Mouse (Mus musculus) liver (tissue): ENCODE data around the gene Pou2f1.

Experiments
- DNase-seq: peaks from one replicate; pipeline ENCODE4 v3.0.0-alpha.2; 2020; ENCODE audit warnings: mixed read lengths

Gene Pou2f1

DNA sequence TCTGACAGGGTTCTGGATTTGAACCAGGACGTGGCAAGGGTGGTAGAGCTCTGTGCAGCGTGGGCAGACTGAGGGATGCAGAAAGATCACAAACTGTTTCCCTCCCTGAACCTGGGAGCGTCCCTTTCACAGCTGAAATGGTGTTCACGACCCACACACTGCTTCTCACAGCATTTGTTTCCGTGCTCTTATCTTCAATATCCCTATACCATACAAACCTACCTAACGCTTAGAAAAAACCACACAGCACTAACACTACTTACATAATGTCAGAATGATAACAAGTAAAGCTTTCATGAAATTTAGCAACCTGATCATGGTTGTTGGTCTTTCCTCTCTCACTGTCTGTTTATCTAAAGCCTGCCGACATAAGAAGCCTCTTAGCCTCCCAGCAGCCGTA, 133.8 kb downstream of the Pou2f1 start:
- DNase-seq = no peak

DNA sequence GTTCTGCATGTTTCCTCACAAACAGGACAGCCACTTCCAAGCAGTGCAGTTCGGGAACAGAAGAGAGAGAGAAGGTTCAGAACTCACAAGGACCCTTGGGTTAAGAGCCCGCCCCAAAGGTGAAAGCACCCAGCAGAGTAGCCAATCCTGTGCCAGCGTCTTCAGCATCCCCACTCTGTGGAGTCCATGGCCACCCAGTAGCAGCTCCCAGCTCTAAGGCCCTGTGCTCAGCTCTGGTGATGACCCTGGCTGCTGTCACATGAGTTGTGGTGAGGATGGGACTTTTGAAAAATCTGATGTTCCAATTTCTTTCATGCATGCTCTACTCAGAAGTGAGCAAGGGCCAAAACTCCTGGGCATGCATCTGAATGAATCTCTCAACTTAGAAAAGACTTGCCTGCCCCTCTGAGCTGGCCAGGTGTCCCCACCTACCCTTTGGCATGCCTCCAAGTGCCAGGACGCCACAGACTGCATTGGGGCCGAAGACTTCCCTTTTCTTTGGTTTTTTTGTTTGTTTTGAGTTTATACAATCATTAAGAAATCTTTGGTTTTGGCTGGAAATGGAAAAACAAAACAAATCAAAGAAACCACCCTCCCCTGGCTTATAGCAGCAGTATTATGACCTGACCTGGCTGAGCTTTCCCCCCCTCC, 135.7 kb downstream of the Pou2f1 start:
- DNase-seq = no peak

DNA sequence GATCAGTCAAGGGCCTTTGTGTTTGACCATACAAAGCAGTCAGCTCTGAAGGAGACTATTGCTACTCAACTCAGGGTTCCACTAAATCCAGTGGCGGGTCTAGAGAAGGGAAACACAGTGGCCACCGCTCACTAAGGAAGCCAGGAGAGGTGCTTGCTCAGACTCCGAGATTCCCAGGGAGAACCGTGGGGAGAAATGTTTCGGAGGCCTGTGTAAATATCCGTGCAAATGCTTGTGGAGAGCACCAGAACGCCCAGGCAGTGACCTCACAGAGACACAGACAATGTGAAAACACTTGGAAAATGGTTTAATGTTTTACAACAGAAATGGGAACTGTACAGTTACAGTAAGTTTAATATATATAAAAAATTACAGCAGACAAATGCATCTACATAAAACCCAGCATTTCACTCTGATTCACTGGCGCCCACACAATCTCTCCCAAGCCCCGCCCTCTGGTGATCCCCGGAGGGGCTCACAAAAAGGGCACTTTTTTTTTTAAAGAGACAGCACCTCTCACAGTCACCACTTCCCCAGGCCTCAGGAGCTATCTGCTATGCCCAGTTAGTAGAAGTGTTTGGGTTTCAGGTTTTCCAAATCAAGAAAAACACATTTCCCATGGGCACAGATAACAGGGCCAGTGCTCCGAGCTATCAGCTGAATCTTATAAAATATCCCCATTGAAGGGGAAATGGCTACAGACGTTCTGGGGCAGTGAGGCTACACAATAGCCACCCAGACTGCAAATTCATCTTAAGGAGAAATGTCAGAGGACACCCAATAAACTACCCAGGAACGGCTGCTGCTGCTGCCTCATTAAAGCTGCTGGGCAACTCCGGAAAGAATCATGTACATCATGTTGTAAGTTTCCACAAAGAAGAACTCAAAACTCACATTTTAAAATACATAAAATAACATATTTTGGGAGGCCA, 137.3 kb downstream of the Pou2f1 start:
- no peak for DNase-seq

DNA sequence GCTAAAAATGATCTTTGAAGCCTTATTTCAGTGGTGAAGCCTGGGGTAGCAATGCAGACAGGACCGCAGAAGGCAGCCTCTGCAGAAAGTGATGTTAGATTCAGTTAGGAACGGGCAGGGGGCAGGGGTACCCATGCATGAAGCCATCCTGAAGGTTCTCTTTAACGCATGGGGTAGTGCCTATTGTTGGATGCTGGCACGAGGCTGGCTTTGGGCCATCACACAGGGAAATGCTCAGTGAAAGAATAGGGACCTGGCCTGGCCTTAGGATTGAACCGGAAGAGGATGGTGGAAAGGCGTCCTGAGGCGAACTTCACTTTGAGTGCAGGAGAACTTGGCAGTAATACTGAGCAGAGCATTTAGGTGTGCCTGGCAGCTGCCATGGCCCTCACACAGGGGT, 140.4 kb downstream of the Pou2f1 start:
- no peak for DNase-seq

DNA sequence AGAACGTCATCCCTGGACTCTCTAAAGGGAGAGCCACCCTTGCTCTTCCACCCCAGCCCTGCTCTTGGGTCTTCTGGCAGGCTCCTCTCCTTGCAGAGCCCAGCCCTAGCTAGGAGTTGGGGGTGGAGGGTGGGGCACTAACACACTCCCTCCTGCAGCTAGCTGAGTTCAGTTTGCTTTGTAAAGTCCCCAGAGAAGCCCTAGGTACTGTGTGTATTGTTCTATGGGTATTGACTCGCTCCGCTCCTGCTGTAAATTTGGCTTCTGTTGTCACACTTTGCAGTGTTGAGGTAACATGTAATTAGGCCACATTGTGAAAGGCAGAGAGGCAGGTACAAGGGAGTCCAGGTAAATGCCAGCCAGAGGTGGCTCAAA, 141.3 kb downstream of the Pou2f1 start:
- no peak for DNase-seq

DNA sequence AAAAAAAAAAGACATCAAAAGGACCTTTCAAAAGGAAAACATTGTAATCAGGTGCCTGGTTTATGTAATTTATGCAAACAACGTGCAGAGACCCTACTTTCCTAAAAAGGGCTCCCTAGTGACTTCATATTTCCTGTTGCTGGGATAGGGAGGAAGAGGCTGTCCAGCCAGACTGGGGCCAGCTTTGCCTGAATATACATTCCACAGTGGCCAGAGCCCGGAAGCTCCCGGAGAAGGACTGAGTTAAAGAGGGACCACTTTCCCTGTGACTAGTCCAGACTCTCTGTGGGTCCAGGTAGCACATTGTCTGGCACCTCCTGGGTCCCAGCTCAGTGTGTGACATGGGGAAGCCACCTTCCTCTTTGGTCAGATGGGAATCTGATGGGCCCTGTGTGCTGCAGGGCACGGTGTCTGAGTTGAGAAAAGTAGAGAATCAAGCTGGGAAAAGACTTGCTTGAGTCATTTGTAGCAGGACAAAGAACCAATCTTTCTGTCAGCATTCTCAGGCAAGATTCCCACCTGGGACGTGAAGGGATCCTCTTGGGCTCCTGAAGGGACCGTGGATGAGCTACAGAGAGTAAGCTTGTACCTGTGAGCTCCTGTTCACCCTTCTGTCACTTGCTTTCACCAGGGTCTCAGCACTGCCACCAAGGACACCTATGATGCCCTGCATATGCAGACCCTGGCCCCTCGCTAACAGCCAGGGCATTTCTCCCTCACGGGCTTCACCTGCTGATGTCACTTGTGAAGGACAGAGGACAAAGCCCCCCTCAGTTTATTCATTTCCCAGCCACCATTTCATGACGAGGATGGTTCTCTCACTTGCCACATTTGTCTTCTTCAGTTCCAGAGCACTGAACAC, 141.9 kb downstream of the Pou2f1 start:
- no peak for DNase-seq

DNA sequence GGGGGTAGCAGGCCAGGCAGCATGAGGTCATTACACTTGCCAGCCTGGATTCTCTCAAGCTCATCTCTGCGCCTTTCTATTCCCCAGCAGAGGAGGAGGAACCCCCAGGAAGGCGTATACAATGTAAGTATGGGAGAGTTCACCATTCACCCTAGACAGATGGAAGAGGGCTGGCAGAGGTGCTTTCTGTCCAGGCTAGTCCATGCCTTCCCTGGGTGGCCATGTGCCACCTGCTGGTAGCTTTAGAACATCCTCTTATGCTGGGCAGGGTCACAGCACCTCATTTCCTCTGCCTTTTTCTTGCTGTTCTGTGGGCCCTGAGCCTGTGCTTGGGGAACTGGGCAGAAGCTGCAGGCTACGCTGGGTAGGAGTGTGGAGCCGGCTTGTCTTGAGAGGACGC, 144.1 kb downstream of the Pou2f1 start:
- no peak for DNase-seq

DNA sequence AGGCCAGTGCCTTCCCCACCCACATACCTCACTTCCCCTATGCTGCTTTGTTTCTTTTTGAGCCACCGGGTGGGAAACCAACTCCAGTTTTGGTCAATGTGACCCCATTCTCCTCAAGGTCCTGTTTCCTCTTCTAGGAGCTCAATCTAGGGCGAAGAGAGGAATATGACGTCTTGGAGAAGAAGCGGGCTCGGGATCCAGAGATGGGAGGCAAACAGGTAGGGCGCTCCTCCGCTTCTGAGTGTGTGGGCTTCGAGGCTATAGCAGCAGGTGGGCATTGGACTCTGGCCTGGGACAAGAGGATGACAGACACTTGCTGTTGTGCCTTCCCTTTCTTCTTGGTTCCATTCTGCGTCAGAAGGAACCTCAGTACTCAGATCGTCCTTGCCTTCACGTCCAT, 145.2 kb downstream of the Pou2f1 start:
- no peak for DNase-seq

DNA sequence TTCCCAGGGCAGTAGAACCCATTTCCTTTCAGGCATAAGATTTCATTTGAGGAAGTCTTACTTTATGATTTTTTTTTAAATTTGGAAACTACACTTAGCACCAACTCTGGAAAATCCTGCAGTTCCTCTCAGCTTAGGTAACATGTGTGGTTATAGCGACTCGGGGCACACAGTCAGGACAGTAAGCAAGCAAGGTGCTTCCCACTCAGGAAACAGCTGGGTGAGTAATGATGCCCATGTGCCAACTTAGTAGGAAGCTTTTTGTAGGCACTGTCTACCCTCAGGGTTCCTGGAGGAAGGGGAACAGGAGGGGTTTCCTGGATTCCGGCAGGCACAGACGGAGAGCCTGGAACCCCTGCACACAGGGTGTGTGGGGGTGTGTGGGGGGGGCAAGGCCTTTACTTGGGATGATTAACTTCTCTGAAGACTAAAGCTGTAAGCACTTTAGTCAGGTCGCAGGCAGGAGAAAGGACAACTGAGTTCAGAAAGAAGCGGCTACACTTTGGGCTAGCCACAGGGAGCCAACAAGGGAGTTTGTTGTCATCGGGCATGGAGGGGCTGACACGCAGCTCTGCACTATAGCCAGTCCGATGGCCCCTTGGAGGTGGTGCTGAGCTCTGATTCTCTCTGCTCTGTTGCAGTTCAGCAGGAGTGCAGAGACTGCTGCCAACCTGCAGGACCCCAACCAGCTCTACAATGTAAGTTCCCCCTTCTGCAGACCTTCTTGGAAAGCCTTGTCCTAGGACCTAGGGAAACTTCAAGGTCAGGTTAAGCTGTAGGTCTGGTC, 146.5 kb downstream of the Pou2f1 start:
- DNase-seq = no peak

DNA sequence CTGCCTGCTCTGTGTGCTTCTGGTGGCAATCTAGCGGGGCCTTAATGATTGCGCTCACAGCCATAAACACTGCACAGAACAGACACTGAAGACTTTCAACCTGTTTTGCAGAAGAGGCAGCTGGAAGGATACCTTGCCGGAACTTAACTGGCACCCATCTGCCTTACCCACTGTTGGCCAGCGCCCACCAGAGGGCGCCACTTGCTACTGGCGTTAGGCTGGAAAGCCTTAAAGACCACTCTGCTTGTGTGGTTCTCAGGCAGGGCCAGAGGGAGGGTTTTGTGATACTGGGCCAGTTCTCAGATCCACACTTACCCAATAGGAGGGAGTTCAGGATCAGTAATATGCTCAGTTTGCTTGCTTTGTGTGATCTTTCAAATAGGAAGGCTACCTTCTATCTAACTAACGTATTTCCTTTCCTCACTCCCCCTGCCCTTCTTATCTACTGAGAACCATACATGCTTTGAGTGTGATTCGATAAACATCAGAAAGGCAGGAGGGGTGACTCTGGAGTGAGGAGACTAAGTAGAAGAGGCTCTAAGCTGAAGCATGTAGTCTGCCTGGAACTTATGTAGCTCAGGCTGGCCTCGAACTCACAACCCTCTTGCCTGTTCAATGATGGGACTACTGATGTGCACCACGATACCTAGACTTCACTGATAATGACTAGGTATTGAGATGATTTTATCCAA, 148.6 kb downstream of the Pou2f1 start:
- peak; percentile 82 for DNase-seq

DNA sequence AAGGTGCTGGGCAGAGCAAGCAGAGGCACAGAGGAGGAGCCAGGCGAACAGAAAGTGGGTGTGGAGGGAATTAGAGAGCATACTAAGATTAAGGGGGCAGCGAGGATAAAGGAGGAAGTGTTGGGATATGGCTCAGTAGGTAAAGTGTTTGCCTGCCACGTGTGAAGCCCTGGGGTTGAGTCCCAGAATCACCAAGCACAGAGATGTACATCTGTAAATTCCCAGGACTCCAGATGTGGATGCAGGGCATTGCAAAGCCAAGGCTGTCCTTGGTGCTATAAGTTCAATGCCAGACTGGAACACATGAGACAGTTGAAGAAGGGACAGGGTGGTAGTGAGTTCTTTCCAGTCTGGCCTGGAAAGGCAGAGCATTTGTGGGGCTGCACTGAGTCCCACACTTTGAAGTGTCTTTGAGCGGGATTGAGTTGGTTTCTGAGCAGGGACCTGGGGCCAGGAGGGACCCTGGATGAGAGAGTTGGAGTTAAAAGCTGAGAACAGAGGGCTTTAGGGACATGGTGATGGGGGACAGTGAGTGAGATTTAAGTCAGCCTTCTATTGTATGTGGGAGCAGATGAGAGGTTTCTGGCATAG, 149.3 kb downstream of the Pou2f1 start:
- DNase-seq = no peak

DNA sequence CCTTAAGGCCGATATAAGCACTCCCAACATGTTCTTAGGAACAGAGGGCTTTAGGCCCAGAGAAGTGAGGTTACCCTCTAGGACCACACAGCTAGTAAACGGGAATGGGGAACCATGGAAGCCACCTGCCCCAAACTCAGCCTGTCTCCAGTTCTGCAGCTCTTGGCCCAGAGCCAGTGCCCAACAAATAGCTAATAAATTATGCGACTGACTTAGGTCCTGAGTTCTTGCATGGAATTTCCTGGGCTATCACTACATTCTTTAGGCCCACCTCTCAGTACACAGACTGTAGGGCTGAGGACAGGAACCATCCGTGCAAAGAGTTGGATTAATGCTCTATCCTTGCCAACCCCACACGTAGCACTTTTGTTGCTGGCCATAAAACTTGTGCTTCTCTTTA, 150.3 kb downstream of the Pou2f1 start:
- no peak for DNase-seq

DNA sequence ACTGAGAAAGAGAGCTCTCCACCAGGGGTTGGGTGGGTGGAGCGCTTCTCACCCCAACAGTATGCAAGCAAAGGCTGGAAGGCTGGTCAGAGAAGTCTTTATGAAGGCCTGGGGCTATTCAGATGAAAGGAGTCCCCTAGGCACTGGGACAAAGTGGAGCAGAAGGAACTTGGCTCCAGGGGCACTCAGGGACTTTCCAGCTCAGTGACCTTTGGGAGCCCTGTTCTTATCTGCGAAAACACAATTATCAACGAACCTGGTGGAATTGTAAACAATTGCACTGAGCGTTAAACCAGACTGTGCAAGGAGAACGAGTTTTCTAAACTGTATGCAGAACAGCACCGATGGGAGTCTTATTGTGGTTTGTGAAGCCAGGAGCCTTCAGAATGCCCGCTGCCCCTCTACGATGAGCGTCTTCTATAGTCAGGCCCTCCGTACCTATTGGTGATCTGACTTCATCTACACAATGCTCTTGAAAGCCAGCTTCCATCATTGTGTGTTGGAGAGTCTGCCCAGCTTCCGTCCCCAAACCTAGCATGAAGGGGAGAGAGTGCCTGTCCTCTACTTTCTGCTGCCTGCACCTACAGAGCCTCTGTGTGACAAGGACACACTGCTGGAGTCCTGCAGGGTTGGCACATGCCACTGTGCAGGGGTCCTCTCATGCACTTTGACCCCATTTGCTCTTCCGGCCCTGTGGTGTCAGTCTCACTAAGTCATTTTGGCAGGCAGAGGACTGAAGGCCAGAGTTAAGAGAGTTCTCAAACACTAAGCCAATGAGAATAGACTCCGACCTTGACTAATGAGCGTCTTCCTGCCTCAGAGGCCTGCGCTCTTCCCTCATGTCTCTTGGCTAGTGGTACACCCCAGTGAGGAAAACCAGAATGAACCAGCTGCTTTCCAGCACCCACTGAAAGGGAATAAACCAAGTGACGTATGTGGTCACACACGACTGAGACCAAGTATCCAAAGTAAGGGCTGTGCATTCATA, 152.7 kb downstream of the Pou2f1 start:
- DNase-seq = no peak

DNA sequence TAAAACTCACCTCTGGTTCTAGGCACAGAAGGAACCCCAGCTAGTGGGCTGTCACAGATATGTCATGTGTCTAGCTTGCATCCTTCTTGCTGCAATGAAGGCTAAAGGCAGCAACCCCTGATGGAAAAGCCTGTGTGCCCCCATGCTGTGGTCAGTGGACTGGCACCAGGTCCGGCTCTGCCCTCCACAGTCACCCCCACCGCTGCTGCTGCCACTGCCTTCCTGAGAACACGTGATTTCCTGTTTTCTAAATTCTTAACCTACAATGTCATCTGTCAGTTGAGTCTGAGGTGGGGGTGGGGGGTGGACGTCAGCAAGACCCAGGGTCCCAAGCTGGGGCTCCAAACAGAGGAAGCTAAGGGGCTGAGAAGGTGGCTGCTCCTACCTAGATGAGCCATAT, 153.6 kb downstream of the Pou2f1 start:
- no peak for DNase-seq

DNA sequence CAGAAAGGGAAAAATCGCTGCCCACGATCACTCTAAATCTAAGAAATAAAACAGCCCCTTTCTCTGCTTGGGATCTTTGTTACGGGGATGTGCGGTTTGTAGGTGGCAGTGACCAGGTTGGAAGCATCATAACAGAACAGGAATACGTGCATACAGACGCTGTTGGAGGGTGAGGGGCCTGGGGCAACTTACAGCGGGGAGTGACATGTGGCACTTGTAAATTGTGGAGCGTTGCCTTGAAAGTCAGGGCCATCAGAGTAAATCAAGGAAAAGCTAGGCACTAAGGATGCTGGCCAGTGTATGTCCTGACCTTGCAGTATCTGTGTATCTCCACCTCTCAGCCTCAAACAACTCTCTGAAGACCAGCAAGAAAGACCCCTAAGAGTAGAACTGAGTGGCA, 154.1 kb downstream of the Pou2f1 start:
- DNase-seq = no peak

DNA sequence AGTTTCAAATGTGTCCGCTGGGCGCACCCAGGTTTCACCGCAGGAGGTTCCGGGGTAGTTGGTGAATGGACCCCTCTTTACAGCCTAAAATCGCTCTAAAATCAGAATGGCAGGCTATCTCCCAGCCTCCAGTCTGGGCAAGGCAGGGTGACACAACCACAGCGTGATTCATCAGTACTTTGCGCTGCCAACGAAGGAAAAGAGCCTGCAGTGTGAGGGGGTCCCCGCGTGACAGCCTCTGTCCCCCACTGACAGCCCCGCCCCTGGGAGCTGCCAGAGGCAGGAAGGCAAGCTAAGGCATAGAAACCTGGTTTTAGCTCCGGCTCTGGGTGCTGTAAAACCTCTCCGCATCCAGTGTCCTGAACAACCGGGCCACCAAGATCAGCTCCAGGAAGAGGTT, 157.1 kb downstream of the Pou2f1 start:
- no peak for DNase-seq

DNA sequence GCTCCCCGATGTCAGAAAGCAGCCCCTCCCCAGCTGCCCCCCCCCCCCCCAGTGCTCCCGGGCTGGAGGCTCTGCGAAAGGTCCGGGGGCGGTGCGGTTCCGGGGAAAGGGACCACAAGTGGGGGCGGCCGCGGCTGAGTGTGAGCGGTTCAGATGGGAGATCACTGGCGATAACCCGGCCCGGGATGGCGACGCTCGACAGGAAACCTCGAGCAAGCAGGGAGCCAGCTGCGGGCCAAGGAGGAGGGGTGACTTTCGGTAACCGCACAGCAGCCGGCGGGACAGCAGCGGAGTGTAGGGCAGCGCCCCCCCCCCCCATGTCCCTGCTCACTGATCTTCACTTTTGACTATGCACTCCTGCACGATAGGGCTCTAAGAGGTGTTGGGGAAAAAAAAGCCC, 157.5 kb downstream of the Pou2f1 start:
- peak; percentile 34 for DNase-seq

DNA sequence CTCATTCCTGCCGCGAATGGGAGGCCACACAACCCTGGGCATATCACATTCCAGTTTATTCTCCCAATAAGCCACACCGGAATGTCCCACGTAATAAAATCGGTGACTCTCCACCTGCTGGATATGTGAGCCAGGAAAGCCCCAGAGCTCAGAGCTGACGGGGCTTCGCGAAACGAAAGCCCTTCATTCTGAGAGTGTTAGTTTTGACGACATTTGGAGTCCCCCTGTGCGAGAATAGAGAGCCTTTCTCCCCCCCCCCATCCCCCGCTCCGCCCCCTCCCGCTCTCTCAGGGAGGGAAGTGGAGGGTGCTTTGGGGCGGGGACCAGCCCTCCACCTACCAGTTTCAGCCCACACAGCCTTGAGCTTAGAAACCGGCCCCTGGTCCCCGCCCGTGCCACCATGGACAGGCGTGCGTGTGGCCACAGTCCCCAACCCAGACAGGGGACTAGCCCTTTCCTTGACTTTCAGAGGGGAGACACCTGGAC, 158.0 kb downstream of the Pou2f1 start:
- DNase-seq = peak; percentile 40

DNA sequence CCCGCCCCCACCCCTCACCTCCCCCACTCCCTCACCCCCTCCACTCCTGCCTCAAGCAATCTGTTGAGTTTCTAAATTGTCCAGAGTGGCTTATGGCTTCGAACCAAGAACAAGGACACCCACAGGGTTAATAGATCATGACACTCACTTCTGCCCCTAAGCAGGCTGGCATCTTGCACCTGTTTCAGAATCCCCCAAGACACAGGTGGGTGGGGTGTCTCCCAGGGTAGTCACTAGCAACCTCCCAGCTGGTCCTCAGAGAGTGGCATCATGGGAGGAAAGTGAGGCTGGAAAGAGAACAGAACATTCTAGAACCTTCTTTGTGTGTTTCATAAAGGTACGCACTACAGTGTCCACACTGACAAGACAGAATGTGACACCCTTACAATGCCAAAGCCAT, 158.9 kb downstream of the Pou2f1 start:
- DNase-seq = no peak

DNA sequence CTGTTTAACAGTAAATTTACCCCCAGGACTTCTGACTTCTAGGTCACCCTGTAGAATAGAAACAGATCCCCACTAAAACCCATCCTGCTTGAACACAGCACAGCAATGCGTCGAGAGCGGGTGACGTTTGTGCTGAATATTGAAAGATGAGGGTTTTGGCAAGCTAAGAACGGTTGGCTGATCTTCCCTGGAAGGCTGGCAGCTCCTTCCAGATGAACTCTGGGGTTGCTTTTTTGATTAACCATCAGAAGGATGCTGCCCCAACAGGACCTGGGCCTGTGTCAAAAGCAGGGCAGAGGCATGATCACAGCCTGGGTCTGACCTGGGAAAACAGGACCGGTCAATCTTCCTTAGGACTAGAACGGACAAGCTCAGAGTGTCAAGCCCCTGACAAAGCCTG, 160.3 kb downstream of the Pou2f1 start:
- no peak for DNase-seq
